Mouse (Mus musculus): ENCODE measurements around the gene Sod2.
"Not testable (repeated sequence)": the region's sequence is repeated elsewhere in the genome, so short reads cannot be mapped to it uniquely, and the experiment has no call there.

- not testable (repeated sequence) for TF ChIP-seq CTCF (IDR thresholded peaks at IDR 0.05; ENCODE audit: low read depth); EP300 (optimal IDR thresholded peaks at IDR 0.05)
Measured at GRCm38 (mm10) chr17:13060804-13061203, 54.2 kb downstream of the Sod2 start, which contains the start of gene Tcp10b.
